Mouse (Mus musculus): ENCODE measurements around the gene Pbx1.
A peak's percentile ranks its signal among the peaks of the same experiment; 100 is the strongest.

The Pbx1 gene

DNA sequence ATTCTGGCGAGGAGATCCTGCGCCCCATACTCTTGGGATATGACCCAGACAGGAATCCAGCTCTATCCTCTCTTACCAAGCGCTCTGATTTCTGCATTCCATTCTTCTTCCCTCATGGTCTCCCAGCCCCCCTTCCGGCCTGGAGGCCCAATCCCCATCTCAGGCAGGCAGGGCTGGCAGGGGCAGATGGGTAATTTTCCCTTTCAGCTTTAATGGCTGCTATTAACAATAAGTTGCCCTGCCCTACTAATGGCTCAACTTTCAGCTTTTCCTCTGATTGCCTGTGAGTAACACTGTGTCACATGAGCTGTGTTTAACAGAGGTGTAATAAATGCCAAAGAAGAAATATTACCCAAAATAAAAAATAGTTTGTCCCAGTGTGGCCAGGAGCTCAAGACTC is 201.9 kb downstream of the Pbx1 start:
- DNase-seq (ENCODE audit: low spot score in 2 of 2): no peak

DNA sequence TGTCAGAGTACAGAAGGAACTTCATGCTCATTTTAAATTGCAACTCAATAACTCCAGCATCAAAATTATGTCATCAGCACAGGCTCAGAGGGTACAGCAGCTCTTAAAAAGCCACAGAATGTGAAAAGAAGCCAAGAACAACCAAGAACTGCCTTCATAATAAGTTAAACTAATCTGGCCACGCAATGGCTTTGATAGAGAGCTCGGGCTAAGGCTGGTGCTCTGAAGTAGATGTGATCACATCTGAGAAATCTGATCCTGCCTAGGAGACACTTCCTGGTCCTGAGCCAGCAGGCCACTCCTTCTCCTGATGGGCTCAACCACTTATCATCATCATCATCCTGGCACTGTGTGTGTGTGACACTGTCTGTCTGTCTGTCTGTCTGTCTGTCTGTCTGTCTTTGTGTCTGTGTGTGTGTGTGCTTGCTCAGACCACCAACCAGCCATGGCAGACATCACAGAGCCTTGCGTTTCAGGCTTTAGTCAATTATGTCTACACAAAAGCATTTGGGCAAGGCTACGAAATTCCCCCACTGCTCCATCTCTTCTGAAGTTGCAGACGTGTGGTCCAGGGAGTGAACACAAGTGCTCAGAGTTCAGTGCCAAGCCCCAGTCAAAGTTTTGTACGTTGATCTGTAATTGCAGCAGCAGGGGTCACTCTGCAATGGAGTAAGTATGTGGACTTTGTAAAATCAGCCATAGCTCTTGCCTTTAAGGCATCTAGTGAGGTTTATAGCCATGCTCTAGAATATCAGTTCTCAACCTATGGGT is 203.1 kb downstream of the Pbx1 start:
- no peak for DNase-seq (ENCODE audit: low spot score in 2 of 2)

DNA sequence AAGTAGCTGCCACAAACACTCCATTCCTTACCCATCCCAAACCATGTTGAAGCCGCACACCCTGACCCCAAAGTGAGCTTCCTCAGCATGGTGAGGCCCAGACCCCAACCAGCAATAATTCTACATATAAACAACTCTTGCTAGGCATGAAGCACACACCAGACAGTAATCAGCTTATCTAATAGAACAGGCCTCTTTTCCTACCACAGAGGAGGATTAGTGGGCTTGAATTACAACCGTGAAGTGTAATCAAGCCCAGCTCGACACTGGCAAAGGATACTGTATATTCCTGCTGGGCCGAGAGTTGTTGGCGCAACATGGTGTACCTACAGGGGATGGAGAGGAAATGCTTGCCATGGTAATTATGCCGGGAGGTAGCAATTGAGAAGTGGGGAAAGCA is 205.9 kb downstream of the Pbx1 start:
- DNase-seq (ENCODE audit: low spot score in 2 of 2): no peak

DNA sequence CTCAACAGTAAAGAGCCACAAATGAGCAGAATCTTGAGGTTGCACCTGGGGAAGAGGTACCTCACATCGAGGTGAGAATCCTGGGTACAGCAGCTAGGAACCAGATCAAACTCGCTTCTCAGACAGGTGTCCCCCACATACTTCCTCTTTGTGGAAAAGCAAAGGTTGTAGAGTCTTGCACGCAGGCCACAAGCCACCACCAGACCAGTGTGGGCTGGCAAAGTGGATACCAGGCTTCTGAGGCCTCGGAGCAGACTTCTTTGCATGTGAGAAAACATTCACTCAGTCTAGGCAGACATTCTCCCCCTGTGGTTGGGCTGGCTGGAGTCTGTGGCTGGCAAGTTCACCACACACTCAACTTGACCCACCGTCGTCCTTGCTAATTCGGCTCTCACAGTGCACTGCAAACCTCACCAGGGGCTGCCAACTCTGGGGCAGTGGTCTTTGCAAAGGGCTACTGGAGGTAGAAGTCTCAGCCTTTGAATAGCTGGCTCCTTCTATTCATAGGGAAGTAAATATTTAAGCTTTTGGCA is 206.4 kb downstream of the Pbx1 start:
- no peak for DNase-seq (ENCODE audit: low spot score in 2 of 2)

DNA sequence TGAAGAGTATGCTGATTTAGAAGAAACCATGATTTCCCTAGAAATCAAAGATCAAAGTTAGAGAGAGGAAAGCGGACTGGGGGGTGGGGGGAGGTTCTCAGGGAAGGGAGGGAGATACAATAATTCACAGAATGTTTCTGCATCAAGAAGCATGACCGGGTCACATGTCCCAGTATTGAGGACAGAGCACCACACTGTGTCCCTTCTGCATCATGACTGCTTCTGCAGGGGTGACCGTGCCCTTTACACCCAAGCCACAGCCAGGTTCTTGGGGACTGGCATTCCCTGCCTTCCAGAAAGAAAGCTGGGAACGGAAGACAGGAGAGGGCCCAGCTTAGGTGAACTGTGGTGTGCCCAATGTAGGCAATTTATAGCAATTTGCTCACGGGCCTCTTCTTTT is 207.9 kb downstream of the Pbx1 start:
- no peak for DNase-seq (ENCODE audit: low spot score in 2 of 2)

DNA sequence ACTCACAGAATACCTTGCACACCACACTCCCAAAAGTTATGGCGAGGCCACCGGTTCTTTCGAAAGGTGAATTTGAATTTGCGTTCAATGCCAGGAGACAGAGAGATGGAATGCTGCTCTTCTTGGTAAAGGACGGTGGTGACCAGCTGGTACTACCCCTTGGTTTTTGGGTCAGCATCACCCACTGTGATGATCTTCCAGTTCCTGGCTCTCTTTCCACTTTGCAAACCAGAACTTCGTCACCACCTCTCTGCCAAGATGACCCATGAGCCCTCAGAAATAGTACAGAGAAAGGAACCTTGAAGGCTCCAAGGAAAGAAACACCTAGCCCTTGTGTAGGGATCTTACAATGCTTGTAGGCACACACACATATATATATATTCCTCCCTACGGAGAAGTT is 209.3 kb downstream of the Pbx1 start:
- DNase-seq (ENCODE audit: low spot score in 2 of 2): no peak

DNA sequence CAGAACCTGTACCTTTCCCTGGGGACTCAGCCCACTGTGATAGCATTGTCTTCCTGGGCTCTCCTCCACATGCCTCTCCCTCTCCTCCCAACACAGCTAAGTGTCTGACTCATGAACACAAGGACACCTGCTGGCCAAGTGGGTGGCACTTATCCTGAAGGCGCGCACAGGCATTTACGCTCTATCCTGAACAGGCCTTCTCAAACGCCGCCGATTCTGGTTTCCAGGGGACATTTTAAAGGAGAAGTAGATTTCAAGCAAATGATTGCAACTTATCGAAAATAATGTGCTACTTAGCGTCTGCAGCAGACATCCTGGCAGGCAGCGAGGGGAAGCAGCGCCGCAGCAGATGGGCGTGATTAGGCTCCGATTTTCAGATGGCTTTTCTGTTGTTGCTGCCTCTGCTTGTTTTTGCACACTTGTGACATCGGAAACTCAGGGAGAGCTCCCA is 211.0 kb downstream of the Pbx1 start:
- no peak for DNase-seq (ENCODE audit: low spot score in 2 of 2)

DNA sequence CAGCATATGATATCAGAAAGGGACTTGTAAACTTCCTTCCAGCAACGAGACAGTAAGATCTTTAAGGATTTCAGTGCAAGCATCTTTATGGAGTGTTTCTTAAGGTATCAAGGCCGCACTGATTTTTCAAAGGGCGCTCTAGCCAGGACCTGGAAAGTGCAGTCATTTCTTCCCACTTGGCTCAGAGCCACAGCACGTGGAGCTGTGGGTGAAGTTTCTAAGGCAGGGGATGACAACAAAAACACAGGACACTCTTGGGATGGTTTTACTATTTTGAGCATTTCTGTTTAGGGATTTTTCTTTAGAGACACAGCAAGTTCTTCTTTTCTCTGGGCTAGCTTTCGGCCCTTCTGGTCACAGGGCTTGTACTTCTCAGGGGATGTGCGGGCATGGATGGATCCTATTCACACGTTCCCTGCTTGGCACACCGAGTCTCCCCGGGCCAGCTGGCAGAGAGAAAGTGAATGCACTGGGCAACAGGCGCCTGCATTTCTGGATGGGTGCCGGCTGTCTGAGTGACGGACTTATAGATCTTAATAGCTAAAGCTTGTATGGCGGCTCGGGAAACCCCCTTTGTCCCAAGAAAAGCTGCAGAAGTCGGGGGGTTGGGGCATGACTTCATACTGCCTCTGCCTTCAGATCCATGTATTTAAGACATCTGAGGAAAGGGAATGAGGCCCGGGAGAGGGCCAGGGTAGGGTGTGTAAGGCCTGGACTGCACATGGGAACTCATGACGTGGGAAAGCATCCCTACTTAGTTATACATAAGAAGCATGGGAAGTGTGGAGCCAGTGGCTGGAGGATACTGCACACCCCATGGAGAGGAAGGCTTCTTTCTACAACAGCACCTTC is 215.9 kb downstream of the Pbx1 start:
- DNase-seq (ENCODE audit: low spot score in 2 of 2): peak in 1 of 2 experiments; percentile 38

DNA sequence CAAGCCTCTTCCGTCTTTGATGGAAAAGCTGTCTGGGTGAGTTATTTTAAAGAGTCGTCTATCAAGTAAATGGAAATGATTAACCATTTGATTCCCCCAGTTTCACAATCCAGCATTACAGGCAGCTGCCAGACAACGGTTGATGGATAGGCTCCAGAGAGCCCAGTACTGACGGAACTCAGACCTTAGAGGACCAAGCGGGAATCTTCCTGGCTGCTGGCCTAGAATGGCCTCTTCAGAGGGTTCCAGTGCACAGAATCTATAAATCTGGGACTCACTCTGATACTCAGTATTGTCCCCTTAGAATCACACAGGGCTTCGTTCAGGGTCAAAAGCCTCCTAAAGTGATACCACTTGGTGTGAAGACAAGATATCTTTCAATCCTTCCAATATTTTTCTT is 216.6 kb downstream of the Pbx1 start:
- DNase-seq (ENCODE audit: low spot score in 2 of 2): no peak

DNA sequence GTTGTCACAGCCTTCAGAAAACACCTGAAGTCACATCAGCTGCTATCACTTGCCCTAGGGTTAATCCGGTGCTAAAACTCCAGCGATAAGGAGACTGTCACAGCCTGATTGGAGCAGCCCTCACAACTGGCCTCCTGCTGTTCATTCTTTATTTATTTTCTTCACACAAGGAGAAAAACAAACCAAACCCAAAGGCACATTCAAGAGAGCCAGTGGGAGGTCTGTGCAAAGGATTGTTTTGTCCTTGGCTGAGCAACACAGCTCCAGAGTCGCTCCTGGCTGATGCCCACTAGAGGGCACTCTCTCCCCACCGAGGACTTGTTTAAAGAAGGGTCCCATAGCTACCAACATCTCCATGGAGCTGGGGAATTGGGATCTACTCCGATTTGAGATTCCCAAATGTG is 218.0 kb downstream of the Pbx1 start:
- peak; percentile 60 to 63 for DNase-seq (ENCODE audit: low spot score in 2 of 2)

DNA sequence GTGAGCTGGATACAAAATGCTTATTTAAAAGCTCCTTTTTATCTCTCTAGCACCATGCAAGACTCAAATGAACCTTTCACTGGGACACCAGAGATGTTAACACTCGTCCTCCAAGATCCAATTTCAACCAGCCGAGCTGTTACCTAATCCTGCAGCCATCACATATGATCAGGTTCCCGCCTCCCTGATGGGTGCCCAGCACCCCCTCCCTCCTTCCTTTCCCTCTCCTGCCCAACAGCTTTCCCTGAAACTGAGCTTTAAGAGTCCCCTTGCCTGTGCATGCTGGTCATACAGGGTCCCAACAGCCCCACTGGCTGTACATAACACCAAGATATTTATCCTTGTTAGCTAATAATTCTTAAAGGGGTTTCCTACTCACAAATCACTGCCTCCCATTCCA is 218.5 kb downstream of the Pbx1 start:
- no peak for DNase-seq (ENCODE audit: low spot score in 2 of 2)

DNA sequence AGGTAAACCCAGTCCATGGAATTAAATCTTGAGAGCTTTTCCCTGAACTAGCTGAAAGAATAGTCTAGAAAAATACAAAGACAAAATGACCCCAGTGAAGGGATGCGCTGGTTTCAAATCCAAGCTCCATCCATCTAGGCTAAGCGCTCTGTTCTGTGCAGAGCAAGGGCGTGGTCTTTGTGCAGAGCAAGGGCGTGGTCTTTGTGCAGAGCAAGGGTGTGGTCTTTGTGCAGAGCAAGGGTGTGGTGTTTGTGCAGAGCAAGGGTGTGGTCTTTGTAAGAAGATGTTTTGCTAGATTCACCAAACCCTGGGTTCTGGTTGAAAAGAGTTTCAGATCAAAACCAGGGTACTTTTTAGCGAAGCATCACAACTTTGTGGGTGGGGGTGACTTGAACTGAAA is 221.7 kb downstream of the Pbx1 start:
- DNase-seq (ENCODE audit: low spot score in 2 of 2): no peak

DNA sequence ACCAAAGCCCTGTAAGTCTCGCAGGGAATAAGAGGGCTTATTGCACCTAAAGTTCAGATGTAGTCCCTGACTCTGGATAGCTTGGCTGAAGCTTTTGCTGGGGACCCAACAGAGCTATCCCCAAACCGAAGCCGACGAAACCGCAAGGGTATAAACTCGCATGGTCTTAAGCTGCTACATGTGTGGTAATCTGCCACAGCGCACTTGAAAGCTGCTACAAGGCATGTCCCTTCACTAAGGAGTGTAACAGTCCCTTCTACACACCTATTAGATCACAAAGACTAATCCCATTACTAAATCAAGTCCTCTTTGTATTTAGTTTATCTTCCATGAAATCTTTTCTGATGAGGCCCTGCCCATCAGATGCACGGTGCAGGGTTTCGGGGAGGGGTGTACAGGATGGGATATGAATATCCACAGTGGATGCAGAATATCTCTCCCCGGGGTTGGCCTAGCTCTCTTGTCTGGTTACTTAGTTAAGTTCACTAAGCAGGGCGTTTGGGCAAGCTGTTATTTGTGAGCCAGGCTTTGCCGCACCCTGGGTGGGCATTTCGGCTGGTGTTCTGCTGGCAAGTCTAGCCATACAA is 231.4 kb downstream of the Pbx1 start:
- DNase-seq (ENCODE audit: low spot score in 2 of 2): no peak

DNA sequence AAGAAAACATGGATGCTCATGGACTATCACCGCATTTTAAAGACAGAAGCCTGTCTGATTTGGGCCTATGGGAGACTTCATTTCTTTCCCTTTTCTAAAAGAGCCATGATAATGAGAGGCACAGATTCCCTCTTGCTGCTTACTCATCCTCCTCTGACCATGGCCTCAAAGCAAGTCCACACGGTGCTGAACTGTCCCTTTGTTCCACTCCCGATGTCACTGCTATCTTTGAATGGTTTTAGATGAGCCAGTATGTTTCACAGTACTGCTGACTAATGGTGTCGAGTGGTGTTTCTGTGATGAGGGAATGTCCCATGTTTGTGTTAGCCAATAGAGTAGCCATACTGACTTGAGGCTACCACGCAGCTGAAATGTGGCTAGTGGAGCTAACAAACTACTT is 233.8 kb downstream of the Pbx1 start:
- DNase-seq (ENCODE audit: low spot score in 2 of 2): no peak

DNA sequence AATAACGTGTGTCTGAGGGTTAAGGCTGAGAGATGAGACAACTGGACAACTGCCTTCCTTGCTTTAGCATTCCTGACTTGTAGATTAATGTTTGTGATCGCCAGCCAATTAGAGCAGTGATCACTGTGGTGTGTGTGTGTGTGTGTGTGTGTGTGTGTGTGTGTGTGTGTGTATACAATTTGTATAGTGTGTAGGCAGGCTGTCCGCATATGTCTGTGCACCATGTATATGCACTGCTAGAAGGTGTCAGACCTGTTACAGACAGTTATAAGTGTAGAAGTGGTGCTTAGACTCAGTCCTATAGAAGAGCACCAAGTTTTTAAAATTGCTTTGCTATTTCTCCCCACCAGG is 234.2 kb downstream of the Pbx1 start:
- no peak for DNase-seq (ENCODE audit: low spot score in 2 of 2)

DNA sequence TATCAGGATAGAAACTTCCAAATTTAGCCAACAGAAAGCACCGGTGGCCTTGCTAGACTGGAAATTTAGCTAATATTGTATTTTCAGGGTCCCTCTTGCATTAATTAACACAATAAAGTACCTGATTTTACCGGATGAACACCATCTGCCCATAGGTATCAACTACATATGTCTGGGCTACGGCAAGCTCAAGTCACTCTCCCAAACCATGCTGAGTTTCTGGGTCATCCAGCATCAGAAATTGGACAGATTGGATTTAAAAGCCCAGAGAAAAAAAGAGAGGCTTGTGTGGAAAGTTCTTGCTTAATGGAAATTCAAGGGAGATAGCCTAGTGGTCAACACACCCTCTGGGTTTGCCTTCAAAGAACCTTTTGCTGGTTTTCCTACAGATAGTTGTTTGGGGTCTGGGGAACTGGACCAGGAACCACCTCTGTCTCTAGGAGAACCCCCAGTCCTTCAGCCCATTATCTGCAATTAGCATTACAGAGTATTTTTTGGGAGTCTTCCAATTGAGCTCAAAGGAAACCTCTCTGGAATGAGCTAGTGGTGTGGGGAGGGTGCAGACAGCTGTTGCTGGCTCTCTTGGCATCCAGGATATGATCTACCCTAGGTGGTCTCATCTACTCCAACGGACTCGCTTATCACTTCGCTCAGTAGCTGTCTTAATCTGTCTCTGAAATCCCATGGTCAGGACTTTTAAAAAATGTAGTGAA is 234.7 kb downstream of the Pbx1 start:
- no peak for DNase-seq (ENCODE audit: low spot score in 2 of 2)

DNA sequence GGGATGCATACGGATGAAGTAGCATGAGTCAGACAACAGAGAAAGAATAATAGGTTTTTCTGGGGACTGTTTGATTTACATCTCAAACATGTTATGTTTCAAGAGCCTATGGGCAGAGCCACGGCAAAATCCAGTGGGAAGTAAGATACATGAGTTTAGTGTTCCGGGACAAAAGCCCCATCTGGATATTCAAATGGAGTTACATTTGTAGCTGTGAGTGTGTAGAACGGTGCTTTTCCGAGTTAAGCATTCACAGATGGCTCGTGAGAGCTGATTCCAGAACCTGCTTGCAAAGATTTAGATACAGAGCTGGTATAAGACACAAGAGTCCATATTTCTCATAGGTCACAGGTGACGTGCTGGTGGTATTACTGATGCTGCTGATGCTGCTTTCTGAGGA is 238.7 kb downstream of the Pbx1 start:
- DNase-seq (ENCODE audit: low spot score in 2 of 2): no peak

DNA sequence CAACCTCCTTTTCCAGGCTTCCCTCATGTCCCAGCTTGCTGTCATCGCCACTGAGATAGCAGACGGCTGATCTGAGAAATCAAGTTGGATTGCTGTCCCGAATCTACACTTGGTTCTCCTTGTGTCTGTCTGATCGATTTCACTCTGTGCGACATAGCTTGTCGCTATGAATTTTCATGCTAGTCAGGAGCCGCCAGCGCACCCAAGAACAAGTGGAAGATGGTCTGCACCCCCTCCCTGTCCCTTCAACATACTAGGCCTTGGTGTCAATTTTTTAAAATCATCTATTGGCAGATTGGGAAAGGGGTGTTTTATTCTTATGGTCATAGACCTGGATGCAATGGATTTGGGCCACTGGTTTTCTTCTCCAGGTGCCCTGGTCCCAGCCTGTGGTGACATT is 249.3 kb downstream of the Pbx1 start:
- DNase-seq (ENCODE audit: low spot score in 2 of 2): no peak

DNA sequence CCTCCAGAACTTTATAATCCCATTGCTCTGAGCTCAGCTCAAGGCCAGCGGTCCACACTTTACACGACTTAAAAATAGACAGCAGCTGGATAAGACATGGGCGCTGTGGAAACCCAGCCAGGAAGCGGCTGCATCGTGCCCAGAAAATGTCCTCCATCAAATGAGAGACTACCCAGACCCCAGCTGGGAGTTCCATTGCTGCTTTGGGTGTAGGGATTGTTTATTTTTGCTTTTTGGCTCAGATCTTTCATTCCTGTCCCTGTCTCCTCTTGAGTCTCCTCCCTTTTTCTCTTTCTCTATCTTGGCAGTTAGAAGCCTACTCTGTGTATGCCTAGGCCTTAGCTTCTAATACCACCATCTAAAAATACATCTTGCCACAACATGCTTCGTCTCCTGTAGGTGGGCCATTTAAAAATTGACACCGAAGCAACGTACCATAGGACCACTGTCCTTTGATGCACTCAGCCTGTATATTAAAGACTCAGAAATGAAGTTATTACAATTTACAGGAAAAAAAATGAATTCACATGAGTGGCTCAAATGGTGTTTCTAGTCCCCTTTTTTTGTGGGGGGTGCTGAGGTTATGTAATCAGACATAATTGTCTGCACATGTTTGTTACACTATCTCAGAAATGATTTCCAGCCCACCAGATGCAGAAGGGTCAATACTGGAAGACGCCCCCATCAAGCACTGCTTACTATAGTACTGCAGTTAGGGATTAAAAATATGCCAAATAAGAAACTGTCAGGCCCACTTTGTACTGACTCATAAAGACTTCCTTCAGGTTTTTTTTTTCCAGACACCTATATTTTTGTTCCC is 251.2 kb downstream of the Pbx1 start:
- peak; percentile 38 to 67 for DNase-seq (ENCODE audit: low spot score in 2 of 2)

DNA sequence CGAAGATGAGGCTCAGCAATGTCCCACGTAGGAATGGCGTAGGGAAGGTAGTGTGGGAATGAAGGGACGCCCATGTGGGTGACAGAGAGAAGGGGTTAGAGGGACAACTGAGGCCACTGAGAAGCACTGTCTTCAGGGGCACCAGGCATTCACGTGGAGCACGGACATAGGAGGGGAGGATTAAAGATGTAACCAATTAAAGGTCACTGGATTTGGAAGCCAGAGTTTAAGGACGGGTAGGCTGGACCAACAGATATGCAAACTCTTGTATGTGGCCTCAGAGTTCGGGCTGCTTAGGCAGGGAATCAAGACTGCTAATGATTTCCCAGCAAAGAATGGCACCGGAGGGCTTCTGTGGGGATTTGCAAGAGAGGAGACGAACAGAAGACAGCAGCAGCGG is 252.4 kb downstream of the Pbx1 start:
- no peak for DNase-seq (ENCODE audit: low spot score in 2 of 2)

DNA sequence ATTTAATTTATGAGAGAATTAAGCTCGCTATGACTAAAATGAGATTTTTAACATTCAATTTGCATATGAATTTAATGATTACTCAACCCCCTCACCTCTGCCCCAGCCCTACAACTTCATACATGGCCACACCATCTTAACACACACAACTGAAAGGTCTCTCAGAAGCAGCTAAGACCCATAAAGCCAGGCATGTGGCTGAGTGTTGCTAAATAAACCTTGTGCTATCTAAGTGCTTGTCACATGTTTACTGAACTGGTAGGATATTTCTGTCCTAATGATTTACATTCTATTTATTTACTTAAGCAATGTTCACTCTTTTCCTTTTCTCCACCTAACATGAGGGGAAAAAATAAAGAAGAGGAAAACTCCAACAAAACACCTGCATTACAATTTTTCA is 253.5 kb downstream of the Pbx1 start:
- DNase-seq (ENCODE audit: low spot score in 2 of 2): no peak
